Mouse (Mus musculus): ENCODE results near the gene Morc3.

DNA sequence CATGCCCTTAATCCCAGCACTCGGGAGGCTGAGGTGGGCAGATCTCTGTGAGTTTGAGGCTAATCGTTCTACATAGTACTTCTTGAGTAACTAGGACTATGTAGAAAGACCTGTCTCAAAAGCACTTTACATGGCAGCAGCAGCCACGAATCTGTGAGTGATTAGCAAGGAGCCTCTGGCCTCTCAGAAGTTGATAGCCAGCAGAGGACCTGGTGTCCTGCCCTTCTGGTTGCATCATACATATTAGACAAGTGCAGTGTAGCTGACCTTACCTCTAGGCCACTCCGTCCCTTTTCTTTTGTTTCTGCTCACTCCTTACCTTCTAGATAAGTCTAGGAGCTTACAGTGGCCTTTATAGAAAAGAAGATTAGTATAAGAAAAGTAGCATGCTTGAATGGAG lies 28.0 kb downstream of the Morc3 start:
- no peak for TF ChIP-seq POLR2A (IDR thresholded peaks at IDR 0.05; ENCODE audit: borderline replicate concordance, insufficient read depth, low read length)
- no peak for TF ChIP-seq CTCF (IDR thresholded peaks at IDR 0.05; ENCODE audit: borderline replicate concordance, insufficient read depth, low read depth, low read length)

Measured in cerebellum, adult 2 months (tissue).